Mouse (Mus musculus): ENCODE measurements around the gene Pxn. TPM values are rescaled to one million over a fixed set of nuclear protein-coding genes. Genes with fewer than 3 reads are reported as not detected.
A peak's percentile ranks its signal among the peaks of the same experiment; 100 is the strongest.

Gene Pxn
- total RNA-seq, 2 experiments from 2014 or later = 39.8 to 46.1 TPM

DNA sequence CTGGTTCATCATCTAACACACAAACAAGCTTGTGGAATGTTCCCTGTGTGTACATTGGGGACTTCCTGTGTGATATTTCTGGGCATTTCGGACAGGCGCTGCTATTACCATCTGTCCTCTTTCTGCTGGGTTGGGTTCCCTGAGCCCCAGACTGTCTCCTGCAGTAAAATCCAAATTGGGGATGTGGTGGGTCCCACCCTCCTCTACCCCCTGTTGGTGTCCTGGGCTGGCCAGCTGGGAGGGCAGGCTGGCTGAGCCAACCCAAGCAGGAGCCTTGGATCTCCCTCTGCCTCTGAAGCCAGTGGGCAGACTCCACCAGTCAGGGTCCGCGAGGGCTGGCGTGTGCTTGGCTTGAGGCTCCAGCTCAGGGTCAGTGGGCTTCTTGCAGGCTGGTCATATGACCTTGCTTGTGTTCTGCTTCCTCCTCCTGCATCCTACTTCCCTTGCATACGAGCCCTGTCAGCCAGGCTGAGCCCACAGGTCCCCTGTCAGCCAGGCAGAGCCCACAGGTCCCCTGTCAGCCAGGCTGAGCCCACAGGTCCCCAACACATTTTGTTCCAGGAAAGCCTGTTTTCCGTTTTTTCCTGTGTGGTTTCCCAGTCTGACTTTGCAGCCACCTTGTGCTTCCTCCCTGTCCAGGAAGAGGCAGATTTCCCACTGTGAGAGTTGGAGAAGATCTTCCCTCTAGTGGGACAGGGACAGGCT lies 23.4 kb downstream of the Pxn start:
- DNase-seq = no peak

DNA sequence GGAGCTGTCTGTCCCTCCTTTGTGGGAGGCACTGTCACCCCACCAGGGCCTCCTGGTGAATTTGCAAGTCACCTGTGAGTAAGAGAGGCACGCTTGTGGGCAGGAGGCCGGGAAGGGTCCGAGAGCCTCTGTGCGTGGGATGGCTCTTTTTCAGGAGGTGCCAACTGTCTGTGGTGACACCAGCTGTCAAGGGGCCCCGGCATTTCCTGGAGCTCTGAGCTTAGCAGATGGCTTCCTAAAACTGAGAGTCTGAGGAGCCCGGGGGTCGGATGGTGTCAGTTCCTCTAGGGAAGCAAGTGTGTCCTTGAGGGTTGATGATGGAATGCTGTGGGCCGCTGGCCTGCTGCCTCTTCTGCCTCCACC lies 24.0 kb downstream of the Pxn start:
- DNase-seq = no peak

DNA sequence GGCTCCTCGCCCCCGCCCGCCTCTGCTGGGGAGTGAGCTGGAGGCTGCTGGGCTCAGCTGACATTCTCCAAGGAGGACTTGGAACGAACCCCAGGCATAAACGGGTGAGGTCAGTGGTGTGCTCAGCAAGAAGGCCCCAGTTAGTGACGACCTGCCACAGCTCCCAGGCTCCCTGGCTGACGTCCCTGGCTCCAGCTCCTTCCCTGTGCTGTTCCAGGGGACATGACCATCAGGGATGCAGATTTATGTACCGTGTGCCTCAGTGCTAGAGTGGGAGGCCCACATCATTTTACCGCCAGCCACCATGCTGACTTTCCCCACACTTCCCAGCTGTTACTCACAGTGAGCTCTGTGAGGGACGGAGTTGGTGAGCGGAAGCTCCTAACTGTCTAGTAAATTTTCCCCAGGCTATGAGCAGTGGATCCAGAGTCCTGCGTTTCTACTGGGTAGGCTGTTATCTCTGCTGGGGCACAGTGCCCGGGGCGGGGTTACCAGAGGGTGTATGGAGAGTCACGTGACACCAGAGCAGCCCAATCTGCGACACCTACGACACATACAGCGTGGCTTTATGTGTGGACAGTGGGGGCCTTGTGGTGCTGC lies 25.3 kb downstream of the Pxn start:
- peak; percentile 59 to 74 for DNase-seq

DNA sequence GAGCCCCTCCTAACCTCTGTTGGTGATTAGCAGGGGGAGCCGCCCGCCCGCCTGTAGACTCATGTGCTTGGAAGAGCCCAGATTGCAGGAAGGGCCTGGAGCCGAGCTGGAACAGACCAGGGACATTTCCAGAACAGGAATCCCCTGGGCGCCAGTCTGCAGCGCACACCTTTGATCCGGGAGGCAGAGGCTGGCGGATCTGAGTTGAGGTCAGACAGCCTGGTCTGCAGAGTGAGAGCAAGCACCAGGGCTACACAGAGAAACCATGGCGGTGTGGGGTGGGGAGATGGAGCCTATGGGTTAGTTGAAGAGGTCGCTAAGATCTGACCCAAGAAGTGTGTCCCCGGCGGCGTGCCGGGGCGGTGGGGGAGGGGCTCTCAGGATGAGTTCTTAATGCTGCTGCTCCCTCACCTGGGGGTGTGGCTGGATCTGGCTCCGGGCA lies 27.8 kb downstream of the Pxn start:
- no peak for DNase-seq

DNA sequence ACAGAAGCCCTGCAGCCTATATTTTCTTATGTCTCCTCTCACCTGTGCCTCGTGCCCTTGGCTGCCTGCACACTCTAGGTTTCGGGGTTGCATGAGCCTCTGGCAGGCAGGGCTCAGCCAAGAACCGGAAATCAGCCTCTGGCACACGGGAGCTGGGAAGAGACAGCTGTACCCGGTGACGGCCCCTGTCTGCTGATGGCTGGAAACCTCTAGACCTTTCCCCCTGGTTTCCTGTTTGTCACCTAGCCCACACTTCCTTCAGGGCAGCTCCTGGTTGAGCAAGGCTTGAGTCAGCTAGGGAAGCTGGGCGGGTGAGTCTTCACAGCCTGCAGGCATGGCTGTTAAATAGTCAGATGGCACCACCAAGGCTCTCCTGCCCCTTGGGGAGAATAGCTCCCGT lies 28.4 kb downstream of the Pxn start:
- no peak for DNase-seq

DNA sequence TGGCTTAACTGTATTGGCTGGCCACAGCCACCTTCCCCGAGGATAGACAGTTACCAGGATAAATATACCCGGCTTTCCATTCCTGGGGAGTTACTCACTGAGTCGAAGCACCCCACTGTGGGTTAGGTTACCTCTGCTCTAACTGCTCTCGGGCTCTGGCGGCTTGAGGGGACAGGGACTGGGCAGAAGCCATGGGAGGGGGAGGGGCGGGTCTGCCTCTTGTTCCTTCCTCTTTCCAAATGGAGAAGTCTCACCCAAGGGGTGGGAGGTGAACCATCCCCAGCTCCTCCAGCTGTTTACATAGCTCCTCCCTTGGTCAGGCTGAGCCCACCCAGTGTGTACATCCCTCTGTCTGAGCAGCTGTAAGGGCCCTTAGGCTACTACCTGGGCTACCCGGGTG lies 29.2 kb downstream of the Pxn start:
- DNase-seq = no peak

DNA sequence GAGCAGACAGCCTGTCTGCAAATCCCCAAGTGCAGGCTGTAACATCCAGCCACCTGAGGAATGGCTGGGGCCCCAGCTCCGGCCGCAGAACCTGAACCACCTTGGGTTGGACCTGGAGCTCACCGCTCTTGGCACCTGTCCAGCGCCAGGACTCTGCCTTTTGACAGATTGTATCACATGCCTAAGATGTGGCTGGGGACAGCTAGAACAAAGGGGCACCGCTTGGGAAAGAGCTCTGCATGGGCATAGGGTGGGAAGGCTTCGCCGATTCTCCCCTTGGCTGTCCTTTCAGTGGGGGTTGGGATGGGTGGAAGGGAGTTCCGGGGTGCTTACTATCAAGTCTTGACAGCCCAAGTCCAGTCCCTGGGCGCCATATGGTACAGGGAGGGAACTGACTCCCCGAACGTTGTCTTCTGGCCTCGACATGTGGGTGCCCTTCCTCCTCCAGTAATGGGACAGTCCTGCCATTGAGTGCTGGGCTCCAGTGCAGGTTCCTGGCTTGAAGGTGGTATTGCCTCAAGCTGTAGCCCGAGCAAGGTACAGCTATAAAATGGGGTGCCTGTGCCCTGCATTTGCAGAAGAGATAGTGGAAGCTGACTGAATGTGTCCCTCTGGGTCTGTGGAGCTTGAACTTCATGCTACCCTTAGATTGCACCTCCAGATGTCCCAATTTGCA lies 31.7 kb downstream of the Pxn start:
- no peak for DNase-seq

DNA sequence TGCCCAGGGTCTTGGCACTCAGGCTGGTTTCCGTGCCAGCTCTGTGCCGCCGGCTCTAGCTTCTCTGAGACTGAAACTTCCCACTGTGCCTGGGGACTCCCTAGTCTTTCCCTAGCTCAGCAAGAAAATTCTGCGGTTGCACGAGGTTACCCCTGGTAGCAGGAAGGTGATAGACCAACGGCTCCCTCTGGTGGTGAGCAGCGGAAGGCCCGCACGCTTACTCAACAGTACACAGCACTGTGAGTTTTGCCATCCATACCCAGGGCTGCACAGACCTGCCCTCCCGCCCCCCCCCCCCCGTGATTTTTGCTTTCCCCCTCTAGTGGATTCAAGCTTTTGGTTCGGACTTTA lies 32.2 kb downstream of the Pxn start:
- peak; percentile 86 to 88 for DNase-seq

DNA sequence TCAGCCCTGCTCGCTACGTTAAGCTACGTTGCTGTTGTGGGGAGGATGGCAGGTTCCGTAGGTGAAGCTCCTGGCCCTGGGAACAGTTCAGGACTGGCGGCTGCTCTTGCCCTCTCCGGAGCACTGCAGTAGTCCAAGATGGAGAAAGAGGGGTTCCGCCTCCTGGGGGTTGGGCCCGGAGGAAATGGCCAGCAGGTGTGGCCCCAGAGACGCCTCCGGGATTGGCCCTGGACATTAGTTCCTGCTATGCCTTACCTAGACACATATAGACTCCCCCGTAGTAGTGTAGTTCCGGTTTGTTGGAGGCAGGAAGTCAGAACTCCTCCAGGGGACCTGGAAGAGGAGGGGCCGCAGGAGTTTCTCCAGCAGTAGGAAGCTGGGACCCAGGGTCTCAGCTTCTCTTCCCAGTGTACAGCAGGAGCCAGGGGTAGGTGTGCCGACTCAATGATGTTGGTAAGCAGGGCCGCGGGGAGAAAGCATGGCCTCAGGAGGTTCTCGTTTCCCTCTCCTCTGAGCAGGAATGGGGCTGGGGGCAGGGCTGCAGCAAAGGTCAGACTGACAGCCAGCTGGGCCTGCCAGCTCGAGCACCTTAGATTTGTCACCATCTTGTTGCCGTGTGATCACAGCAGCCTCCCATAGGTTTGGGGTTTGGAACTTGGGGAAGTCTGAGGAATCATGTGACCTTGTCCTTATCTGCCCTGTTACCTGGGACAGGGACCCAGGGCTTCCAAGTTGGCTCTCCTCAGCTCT lies 36.3 kb downstream of the Pxn start:
- no peak for DNase-seq

DNA sequence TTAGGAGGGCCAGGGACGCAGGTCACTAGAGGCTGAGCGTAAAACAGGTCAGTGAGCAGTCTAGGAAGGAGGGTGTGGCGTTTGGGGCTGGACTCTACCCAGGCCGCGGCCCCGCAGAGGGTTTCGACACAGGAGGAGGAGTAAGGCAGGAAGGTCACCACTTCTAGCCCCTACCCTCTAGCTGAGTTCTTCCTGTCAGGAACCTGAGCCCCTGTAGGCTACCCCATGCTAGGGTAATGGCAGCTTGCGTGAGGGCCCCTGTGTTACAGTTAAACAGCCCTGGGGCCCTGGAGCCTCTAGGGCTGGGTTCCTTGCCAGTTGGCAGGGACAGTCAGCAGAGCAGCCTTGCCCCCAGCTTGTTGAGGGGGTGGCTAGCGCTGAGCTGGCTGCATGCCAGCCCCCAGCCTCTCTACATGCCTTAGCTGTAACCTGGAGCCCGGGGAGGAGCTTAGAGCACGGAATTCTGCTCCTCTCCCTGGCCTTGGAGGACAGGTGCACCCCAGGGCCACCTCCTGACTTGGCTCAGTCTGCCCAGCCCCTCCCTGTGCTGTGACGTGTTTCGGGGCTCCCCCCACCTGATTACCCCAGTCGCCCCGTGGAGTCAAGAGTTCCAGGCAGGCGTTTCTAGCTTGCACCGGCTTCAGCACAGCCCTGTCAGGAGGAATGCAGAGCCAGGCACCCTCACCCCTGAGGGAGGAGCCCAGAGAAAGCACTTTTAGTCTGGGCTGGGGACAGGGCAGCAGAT lies 37.2 kb downstream of the Pxn start:
- peak; percentile 68 to 74 for DNase-seq

DNA sequence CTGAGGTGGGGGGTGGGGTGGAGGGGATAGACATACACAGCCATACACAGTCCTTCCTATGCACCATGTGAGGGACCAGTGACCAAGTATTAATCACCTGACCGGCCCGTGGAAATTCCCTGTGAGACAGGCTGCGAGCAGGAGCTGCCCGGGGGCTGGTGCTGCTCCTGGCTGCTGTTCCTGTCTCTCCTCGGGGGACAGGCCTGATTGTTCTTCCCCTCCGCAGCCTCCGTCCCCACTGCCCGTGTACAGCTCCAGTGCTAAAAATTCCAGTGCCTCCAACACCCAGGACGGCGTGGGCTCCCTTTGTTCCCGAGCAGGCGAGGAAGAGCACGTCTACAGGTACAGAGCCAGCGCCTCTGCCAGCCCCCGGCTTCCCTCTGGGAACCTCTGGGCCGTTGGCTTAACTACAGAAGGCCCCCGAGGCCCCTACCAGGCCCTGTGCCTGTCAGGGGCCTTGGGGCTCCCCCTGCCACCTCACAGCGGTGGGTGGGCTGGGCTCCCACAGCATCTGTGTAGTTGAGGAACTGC lies 38.2 kb downstream of the Pxn start:
- DNase-seq = no peak

DNA sequence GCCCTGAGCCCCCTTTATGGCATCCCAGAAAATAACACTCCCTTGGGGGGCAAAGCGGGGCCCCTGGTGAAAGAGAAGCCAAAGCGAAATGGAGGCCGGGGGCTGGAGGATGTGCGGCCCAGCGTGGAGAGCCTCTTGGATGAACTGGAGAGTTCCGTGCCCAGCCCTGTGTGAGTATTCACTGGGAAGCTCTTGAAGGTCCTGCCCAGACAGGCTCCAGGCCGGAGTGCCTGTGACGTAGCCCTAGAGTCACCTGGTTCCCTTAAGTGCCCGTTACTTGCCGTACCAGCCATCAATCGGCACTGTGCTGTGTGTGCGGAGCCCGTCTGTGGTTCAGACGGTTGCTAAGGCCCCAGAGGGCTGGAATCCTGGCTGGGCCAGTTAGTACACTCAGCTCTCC lies 39.2 kb downstream of the Pxn start:
- no peak for DNase-seq

DNA sequence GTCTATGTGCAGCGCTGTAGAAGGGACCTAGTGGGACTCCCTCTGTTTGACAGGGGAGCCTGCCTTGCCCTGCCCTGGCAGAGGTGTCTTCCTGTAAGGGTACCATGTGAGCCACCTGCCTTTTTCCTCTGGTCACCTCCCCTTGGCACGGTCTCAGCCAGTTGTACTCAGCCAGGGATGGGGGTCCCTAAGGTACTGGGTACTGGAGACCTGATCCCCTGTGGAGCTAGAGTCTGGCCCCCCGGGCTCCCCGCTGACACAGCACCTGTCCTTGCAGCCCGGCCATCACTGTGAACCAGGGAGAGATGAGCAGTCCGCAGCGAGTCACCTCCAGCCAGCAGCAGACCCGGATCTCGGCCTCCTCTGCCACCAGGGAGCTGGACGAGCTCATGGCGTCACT lies 40.1 kb downstream of the Pxn start:
- no peak for DNase-seq

DNA sequence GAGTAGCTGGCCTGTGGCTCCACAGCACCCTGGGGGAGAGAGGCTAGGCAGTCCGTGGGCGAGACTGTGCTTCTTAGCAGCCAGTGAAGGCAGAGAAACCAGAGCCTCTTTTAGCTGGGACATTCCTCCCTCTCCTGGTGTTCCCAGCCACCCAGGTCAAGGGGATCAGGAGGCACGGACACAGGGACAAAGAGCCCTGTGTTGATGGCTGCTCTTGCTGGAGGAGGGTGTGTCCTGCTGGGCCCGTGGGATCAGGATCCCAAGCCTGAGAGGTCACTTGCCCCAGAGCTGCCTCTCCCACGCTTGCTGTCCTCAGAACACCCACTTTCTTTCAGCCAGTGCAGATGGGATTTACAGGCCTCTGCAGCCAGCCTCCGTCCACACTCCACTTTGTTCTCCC lies 40.5 kb downstream of the Pxn start:
- DNase-seq = no peak

DNA sequence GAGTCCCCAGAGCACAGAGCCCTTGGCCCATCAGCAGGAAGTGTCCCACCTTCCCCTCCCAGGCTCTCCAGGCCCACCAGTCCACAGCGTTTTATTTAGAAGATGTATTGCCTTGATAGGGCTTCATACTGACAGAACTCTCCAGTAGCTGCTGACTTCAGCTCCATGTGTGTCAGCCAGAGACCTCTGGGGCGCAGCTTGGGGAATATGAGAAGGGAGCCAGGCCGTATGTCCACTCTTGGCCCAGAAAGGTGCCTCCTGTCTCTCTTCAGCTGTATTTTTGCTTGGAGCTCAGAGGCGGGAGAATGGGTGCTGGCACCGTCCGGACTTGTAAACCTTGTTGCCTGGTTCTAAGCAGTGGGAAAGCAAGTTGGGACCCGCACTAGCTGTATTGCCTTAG lies 40.9 kb downstream of the Pxn start:
- DNase-seq = no peak

DNA sequence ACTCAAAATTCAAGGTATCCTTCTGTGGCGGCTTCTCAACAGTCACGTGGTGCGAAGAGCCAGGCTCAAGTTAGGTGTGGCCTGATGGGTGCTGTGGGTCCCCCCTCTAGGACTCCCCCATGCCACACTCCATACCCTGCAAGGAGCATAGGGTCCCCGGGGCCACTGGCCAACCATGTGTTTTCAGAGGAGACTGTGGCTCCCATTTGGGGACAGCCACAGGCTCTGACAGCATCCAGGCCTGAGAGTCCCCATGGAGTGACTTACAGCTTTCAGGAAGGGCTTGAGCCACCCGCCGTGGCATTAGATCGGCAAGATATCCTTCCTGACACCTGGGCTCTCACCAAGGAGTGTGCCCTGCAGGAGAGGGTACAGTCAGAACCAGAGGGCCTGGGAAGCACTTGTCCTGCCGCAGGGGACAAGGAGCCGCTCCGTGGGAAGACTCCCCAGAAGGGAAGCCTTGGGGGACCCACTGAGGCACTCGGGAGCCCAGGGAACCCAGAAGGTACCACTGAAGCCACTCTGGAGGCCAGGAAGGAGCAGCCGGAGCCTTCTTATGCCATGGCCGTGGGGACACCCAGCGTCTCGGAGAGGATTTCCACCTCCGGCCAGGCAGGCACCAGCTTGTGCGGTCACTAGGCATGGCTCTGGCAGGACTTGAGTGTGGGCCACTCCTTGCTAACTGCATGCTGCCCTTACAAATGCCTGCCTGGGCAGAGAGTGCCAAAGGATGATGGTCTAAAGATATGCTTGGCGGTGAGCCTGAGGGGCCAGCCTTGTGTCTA lies 42.2 kb downstream of the Pxn start:
- DNase-seq = no peak

DNA sequence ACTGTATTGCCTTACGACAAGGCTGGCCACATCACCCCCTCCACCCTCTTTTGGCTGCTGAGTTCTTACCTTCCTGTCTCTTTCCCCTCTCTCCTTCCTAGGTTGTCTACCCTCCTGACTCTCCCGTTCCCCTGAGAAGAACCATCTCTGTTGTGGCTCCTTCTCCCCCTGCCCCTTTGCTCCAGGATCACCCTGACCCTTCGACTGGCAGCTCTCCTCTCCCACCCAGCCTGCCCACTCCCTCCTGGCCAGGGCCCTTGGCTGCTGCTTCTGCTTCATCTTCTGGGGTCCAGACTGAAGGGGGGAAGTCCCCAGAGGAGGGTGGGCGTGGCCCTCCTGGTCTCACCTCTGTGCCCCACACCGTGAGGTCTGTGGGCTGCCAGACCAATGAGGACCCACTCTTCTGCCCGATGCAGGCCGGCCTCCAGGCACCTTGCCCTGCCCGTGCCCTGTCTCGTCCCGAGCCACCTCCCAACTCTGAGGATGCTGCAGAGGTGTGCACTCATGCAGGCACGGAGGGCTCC lies 44.1 kb downstream of the Pxn start:
- DNase-seq = no peak

DNA sequence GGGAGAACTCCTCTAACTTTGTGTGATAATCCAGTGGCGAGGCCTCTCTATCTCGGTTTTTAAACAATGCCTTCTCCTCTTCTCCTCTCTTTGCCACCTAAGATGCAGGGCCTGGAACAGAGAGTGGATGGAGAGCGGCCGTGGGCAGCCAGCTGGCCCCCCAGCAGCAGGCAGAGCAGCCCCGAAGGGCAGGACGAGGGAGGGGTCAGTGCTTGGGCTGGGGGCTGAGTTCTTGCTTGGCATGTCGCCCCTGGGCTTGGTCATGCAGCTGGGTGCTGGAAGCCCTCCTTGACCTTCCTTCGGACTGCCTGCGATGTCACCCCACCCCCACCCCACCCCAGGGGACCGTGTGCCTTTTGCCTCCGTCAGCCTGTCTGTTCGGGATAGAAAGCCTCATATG lies 44.9 kb downstream of the Pxn start:
- DNase-seq = no peak

DNA sequence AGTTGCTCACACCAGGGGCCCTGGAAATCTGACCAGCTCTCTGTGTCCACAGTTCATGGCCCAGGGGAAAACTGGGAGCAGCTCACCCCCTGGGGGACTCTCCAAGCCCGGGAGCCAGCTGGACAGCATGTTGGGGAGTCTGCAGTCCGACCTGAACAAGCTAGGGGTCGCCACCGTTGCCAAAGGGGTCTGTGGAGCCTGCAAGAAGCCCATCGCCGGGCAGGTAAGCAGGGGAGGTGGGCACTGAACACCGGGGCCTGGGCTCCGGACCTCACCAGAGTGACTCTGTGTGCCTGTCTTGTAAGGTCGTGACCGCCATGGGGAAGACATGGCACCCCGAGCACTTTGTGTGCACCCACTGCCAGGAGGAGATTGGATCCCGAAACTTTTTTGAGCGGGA lies 45.3 kb downstream of the Pxn start:
- DNase-seq = no peak

DNA sequence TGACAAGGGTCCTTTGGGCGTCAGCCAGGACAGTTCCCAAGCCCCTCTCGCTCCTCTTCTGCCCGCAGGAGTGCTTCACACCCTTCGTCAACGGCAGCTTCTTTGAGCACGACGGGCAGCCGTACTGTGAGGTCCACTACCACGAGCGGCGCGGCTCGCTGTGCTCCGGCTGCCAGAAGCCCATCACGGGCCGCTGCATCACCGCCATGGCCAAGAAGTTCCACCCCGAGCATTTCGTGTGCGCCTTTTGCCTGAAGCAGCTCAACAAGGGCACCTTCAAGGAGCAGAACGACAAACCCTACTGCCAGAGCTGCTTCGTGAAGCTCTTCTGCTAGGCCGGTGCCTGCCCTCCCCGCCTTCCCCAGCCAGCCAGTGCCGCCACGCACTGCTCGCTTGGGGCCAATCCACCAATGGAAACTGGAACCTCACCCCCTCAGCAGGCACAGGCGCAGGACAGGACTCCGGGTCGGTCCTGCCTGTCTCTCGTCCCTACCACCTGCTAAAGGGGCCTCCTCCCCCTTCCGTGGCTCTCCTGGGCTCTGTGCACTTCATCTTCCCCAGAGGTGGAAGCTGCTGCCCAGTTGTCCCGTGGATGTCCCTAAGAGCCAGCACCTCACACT lies 47.4 kb downstream of the Pxn start:
- no peak for DNase-seq
